In the genomic region with DNA sequence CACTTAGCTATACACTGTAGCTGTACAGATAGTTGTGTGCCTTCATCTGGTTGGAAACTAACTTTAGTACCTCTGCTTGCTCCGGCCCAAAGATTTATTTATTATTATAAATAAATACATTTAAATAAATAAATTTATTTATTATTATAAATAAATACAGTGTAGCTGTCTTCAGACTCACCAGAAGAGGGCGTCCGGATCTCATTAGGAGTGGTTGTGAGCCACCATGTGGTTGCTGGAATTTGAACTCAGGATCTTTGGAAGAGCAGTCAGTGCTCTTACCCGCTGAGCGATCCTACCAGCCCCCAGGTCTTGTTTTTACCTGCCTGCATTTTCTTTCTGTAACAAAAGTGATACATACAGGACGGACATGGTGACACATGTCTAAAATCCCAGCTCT, we compare ENCODE assay signal across 12 mouse cellular contexts. TPM values are rescaled to one million over a fixed set of nuclear protein-coding genes. Genes with fewer than 3 reads are reported as not detected.
A peak's percentile ranks its signal among the peaks of the same experiment; 100 is the strongest.
DNase-seq lines count a peak whose midpoint lies in the region; ATAC-seq and TF ChIP-seq lines count a peak whose summit lies in the region.
"Had no signal": no experiment of that assay in that cellular context is flagged by ENCODE, and none has a peak within 500 bp of the region (broad histone marks: within the 10 kb centered on the region; RNA-seq: fewer than 3 reads in every experiment).

No protein-coding gene starts in this region.

- no peaks in the 10 kb centered on the region for H3K27me3 ChIP-seq in heart, postnatal 0 days (ENCODE audit: control insufficient read depth, insufficient read depth, low read length)
- H3K27me3 ChIP-seq in lung, embryonic 14.5 days (ENCODE audit: insufficient read depth, low read length) = no peaks in the 10 kb centered on the region
- H3K27me3 ChIP-seq in CH12.LX (replicated peaks) = peaks cover 18% of the 10 kb centered on the region

- H3K9ac ChIP-seq in heart, postnatal 0 days (replicated peaks; ENCODE audit: low read depth, low read length) = no peak overlapping the region
- no peak overlapping the region for H3K9ac ChIP-seq in lung, embryonic 14.5 days
- no peak overlapping the region for H3K9ac ChIP-seq in CH12.LX (ENCODE audit: insufficient read depth, low read depth)
- H3K9ac ChIP-seq: liver, embryonic 15.5 days had no signal

- TF ChIP-seq CTCF in heart, postnatal 0 days (IDR thresholded peaks at IDR 0.05; ENCODE audit: low read depth) = peak; percentile 16
- peak; percentile 19; the same call in 1 of the 2 replicates for TF ChIP-seq CTCF in lung, embryonic 14.5 days (IDR thresholded peaks at IDR 0.05; ENCODE audit: low read depth)
- TF ChIP-seq CTCF in CH12.LX (conservative IDR thresholded peaks at IDR 0.05 in 1 of 2, IDR thresholded peaks at IDR 0.05 in 1 of 2; ENCODE audit: low read depth in 2 of 2, low read length in 2 of 2) = peak in 1 of 2 experiments; percentile 52; a peak in 2 of 4 replicates

- peaks cover 17% of the 10 kb centered on the region; the same call in 1 of the 2 replicates for H3K4me1 ChIP-seq in heart, postnatal 0 days (ENCODE audit: control insufficient read depth, insufficient read depth)
- H3K4me1 ChIP-seq in lung, embryonic 14.5 days (ENCODE audit: insufficient read depth) = peaks cover 22% of the 10 kb centered on the region
- H3K4me1 ChIP-seq in CH12.LX (ENCODE audit: control insufficient read depth in 1 of 2, insufficient read depth in 2 of 2) = peaks cover 9 to 24% of the 10 kb centered on the region in 2 experiments

- WGBS in heart, postnatal 0 days = 82% methylated on average over 6 of the region's 6 CpGs
- 76% methylated on average over 6 of the region's 6 CpGs for WGBS in lung, embryonic 14.5 days

- no peak for TF ChIP-seq EP300 in heart, postnatal 0 days (IDR thresholded peaks at IDR 0.05; ENCODE audit: low read depth)
- TF ChIP-seq EP300 in CH12.LX (IDR thresholded peaks at IDR 0.05; ENCODE audit: low read length) = no peak

- ATAC-seq in heart, postnatal 0 days (ENCODE audit: insufficient read depth, low read depth) = no peak
- no peak for ATAC-seq in lung, embryonic 14.5 days (ENCODE audit: insufficient read depth)

- H3K4me3 ChIP-seq in heart, postnatal 0 days (ENCODE audit: low read depth, low read length) = no peak overlapping the region
- H3K4me3 ChIP-seq in lung, embryonic 14.5 days (ENCODE audit: low read depth, low read length) = no peak overlapping the region
- no peak overlapping the region for H3K4me3 ChIP-seq in CH12.LX (replicated peaks in 1 of 3; ENCODE audit: low read depth in 2 of 3, low read length in 2 of 3, poor library complexity in 1 of 3)
- H3K4me3 ChIP-seq: liver, embryonic 15.5 days; megakaryocyte, embryonic 14.5 days had no signal

- dilution Hi-C loops in CH12.LX (cut with MboI; ENCODE audit: extremely low pct_ligation_motif_present, extremely low pct_unique_long_range_greater_than_20kb, low sequenced_read_pairs) = no loop called here

- no peaks in the 10 kb centered on the region for H3K9me3 ChIP-seq in heart, postnatal 0 days (replicated peaks; ENCODE audit: control insufficient read depth, low read length)
- H3K9me3 ChIP-seq in lung, embryonic 14.5 days (ENCODE audit: low read depth, low read length) = no peaks in the 10 kb centered on the region
- H3K9me3 ChIP-seq in CH12.LX (replicated peaks; ENCODE audit: low read length) = no peaks in the 10 kb centered on the region
- H3K9me3 ChIP-seq: G1E; liver, embryonic 15.5 days; megakaryocyte, embryonic 14.5 days had no signal

- no peak for DNase-seq in heart, postnatal 0 days (ENCODE audit: low spot score)
- DNase-seq in heart, adult 8-10 months (ENCODE audit: low spot score) = no peak
- no peak for DNase-seq in lung, embryonic 14.5 days
- DNase-seq in lung, postnatal 25 days (ENCODE audit: low spot score) = no peak
- DNase-seq in CH12.LX (ENCODE audit: extremely low read depth) = no peak
- DNase-seq in naive thymus-derived CD4-positive, alpha-beta T cell, adult 2 months (ENCODE audit: low read depth) = peak; percentile 43
- DNase-seq in urinary bladder, adult 18-20 months (ENCODE audit: low spot score in 2 of 2) = no peak
- DNase-seq: heart, postnatal 36 days; thymus, adult 18-20 months had no signal

- H3K4me2 ChIP-seq in heart, postnatal 0 days (ENCODE audit: low read depth, low read length) = no peak overlapping the region
- no peak overlapping the region for H3K4me2 ChIP-seq in lung, embryonic 14.5 days
- no peak overlapping the region for H3K4me2 ChIP-seq in CH12.LX (ENCODE audit: insufficient read depth, low read depth, poor library complexity, severe bottlenecking)
- H3K4me2 ChIP-seq: liver, embryonic 15.5 days had no signal

- H3K27ac ChIP-seq in heart, postnatal 0 days (ENCODE audit: low read depth) = peak overlapping the region; percentile 96; the same call in 1 of the 2 replicates
- H3K27ac ChIP-seq in lung, embryonic 14.5 days (ENCODE audit: low read depth) = no peak overlapping the region
- no peak overlapping the region for H3K27ac ChIP-seq in CH12.LX (ENCODE audit: insufficient read depth, low read depth)
- H3K27ac ChIP-seq: liver, embryonic 15.5 days had no signal

- H3K79me2 ChIP-seq in CH12.LX (replicated peaks; ENCODE audit: control insufficient read depth, extremely low read depth, insufficient read depth, poor library complexity, severe bottlenecking) = 0 out of 2 replicates have a peak, but pooled peaks cover 2% of the 10 kb centered on the region

- TF ChIP-seq RAD21 in CH12.LX (IDR thresholded peaks at IDR 0.05; ENCODE audit: low read depth, low read length) = no peak; the same call in none of the 2 replicates

- no peaks in the 10 kb centered on the region for H3K36me3 ChIP-seq in heart, postnatal 0 days (replicated peaks; ENCODE audit: control insufficient read depth, insufficient read depth, low read length)
- H3K36me3 ChIP-seq in lung, embryonic 14.5 days (ENCODE audit: insufficient read depth) = no peaks in the 10 kb centered on the region
- H3K36me3 ChIP-seq in CH12.LX (replicated peaks in 1 of 2; ENCODE audit: control insufficient read depth in 1 of 2, insufficient read depth in 1 of 2, low read length in 1 of 2) = no peaks in the 10 kb centered on the region
- H3K36me3 ChIP-seq: liver, embryonic 15.5 days had no signal

- in situ Hi-C loops in CH12.LX (cut with MboI; ENCODE audit: low pct_ligation_motif_present, low pct_unique_long_range_greater_than_20kb, low sequenced_read_pairs) = no loop called here

- TF ChIP-seq POLR2A in CH12.LX (IDR thresholded peaks at IDR 0.05; ENCODE audit: low read depth, low read length) = no peak

TF ChIP-seq in CH12.LX, 34 proteins besides CTCF, POLR2A, EP300 and RAD21:
- TF ChIP-seq MYC (IDR thresholded peaks at IDR 0.05; ENCODE audit: low read depth, low read length) (peak; percentile 34; the same call in 1 of the 2 replicates), SMC3 (IDR thresholded peaks at IDR 0.05; ENCODE audit: low read depth, low read length) (0 out of 2 replicates have a peak, but pooled peaks have one; percentile 2), ZNF384 (IDR thresholded peaks at IDR 0.05; ENCODE audit: low read depth, low read length) (no peak), ELF1 (IDR thresholded peaks at IDR 0.05; ENCODE audit: low read depth, low read length) (no peak), JUND (conservative IDR thresholded peaks at IDR 0.05; ENCODE audit: low read depth, low read length) (no peak)

RNA-seq across cellular contexts. Expression of a gene that starts 2.5 kb away (rescaled TPM):
- 56.5 and 70.4 TPM in 2 replicates for total RNA-seq in heart, postnatal 0 days (2014; rRNA removed; ENCODE audit: low replicate concordance)
- polyA plus RNA-seq in heart, postnatal 0 days (2015; fragmentation: Nextera tagmentation; extraction: Ambion mirVana) = 24.7 and 31.8 TPM in 2 replicates
- total RNA-seq in heart, adult 8-10 months (2022) = 100 to 1,000 TPM in 1 of 4 experiments, 10 to 100 TPM in 3; 87.7 to 109 (median 93.7) TPM
- polyA plus RNA-seq in lung, embryonic 14.5 days (2014; fragmentation: Nextera tagmentation; extraction: Ambion mirVana) = 10.3 and 10.6 TPM in 2 replicates
- 7.1 and 9.5 TPM in 2 replicates for total RNA-seq in CH12.LX (2012; rRNA removed)
- total RNA-seq in CH12.LX (2014; rRNA removed) = 4.4 and 4.9 TPM in 2 replicates
- 9.1 and 9.4 TPM in 2 replicates for polyA plus RNA-seq in CH12.LX (2012; ENCODE audit: insufficient read length, low read depth)

RNA-seq across cellular contexts. Expression of a gene that starts 10.1 kb away (rescaled TPM):
- 8.0 and 10.7 TPM in 2 replicates for total RNA-seq in heart, postnatal 0 days (2014; rRNA removed; ENCODE audit: low replicate concordance)
- 8.4 and 9.3 TPM in 2 replicates for polyA plus RNA-seq in heart, postnatal 0 days (2015; fragmentation: Nextera tagmentation; extraction: Ambion mirVana)
- 1 to 10 TPM; 4.6 to 5.7 (median 5.1) TPM for total RNA-seq in heart, adult 8-10 months (2022)
- polyA plus RNA-seq in lung, embryonic 14.5 days (2014; fragmentation: Nextera tagmentation; extraction: Ambion mirVana) = 28.4 and 32.3 TPM in 2 replicates
- total RNA-seq in CH12.LX (2012; rRNA removed) (4.9 and 5.0 TPM in 2 replicates), CH12.LX (2014; rRNA removed) (1.9 and 2.1 TPM in 2 replicates)
- polyA plus RNA-seq in CH12.LX (2012; ENCODE audit: insufficient read length, low read depth) = 3.9 and 4.9 TPM in 2 replicates

RNA-seq across cellular contexts. Expression of a gene that starts 17.3 kb away (rescaled TPM):
- 16.9 and 23.2 TPM in 2 replicates for total RNA-seq in heart, postnatal 0 days (2014; rRNA removed; ENCODE audit: low replicate concordance)
- 22.0 and 27.4 TPM in 2 replicates for polyA plus RNA-seq in heart, postnatal 0 days (2015; fragmentation: Nextera tagmentation; extraction: Ambion mirVana)
- total RNA-seq in heart, adult 8-10 months (2022) = 10 to 100 TPM; 12.4 to 15.8 (median 13.6) TPM
- 27.2 and 31.2 TPM in 2 replicates for polyA plus RNA-seq in lung, embryonic 14.5 days (2014; fragmentation: Nextera tagmentation; extraction: Ambion mirVana)
- total RNA-seq in CH12.LX (2012; rRNA removed) (20.0 and 27.6 TPM in 2 replicates), CH12.LX (2014; rRNA removed) (10.1 and 12.8 TPM in 2 replicates)
- polyA plus RNA-seq in CH12.LX (2012; ENCODE audit: insufficient read length, low read depth) = 11.0 and 11.7 TPM in 2 replicates

RNA-seq across cellular contexts. Expression of a gene that starts 21.3 kb away (rescaled TPM):
- total RNA-seq in heart, postnatal 0 days (2014; rRNA removed; ENCODE audit: low replicate concordance) = 1.7 and 11.3 TPM in 2 replicates
- polyA plus RNA-seq in heart, postnatal 0 days (2015; fragmentation: Nextera tagmentation; extraction: Ambion mirVana) = 6.5 and 9.0 TPM in 2 replicates
- 1 to 10 TPM; 3.8 to 5.7 (median 5.0) TPM for total RNA-seq in heart, adult 8-10 months (2022)
- polyA plus RNA-seq in lung, embryonic 14.5 days (2014; fragmentation: Nextera tagmentation; extraction: Ambion mirVana) = 22.7 and 26.8 TPM in 2 replicates
- total RNA-seq in CH12.LX (2012; rRNA removed) (7.4 and 10.5 TPM in 2 replicates), CH12.LX (2014; rRNA removed) (8.6 and 10.5 TPM in 2 replicates)
- 13.6 and 14.0 TPM in 2 replicates for polyA plus RNA-seq in CH12.LX (2012; ENCODE audit: insufficient read length, low read depth)

RNA-seq across cellular contexts. Expression of a gene that starts 32.2 kb away (rescaled TPM):
- total RNA-seq in heart, postnatal 0 days (2014; rRNA removed; ENCODE audit: low replicate concordance) = not detected in 2 replicates
- 0.07 and 0.08 TPM in 2 replicates for polyA plus RNA-seq in heart, postnatal 0 days (2015; fragmentation: Nextera tagmentation; extraction: Ambion mirVana)
- not detected for total RNA-seq in heart, adult 8-10 months (2022)
- polyA plus RNA-seq in lung, embryonic 14.5 days (2014; fragmentation: Nextera tagmentation; extraction: Ambion mirVana) = 0.23 and 0.30 TPM in 2 replicates
- total RNA-seq in CH12.LX (2012; rRNA removed) (0.13 and 0.21 TPM in 2 replicates), CH12.LX (2014; rRNA removed) (not detected in 2 replicates)
- polyA plus RNA-seq in CH12.LX (2012; ENCODE audit: insufficient read length, low read depth) = not detected in 2 replicates
- total RNA-seq: heart, postnatal 36 days had no signal
